Comparison of ENCODE assay signal across 22 mouse cellular contexts in the genomic region with DNA sequence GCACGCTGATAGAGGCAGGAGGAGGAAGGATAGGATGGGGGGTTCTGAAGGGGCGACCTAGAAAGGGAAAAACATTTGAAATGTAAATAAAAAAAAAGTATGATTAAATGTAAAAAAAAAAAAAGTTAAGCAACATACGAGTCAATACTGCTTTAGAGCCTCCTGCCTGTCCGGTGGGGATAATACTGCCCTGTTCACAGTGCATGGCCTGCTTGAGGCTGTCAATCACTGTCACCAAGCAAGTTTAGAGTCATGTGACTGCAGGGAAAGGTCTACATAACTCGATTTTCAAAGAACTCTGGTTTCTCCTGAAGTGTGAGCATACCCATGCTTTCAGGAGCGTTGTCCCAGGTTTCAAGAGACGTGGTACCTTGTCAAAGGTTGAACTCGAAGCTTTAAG. TPM values are rescaled to one million over a fixed set of nuclear protein-coding genes. Genes with fewer than 3 reads are reported as not detected.
DNase-seq lines count a peak whose midpoint lies in the region; ATAC-seq and TF ChIP-seq lines count a peak whose summit lies in the region.
"Had no signal": no experiment of that assay in that cellular context is flagged by ENCODE, and none has a peak within 500 bp of the region (broad histone marks: within the 10 kb centered on the region; RNA-seq: fewer than 3 reads in every experiment).

No protein-coding gene starts in this region.

- H3K27ac ChIP-seq in forebrain, embryonic 10.5 days: 0 out of 2 replicates have a peak overlapping the region, but pooled peaks have one; percentile 20
- no peak overlapping the region for H3K27ac ChIP-seq in forebrain, embryonic 11.5 days (ENCODE audit: low read depth, low read length)
- peak overlapping the region; percentile 55 for H3K27ac ChIP-seq in heart, embryonic 15.5 days
- H3K27ac ChIP-seq in midbrain, embryonic 12.5 days (replicated peaks): no peak overlapping the region
- no peak overlapping the region for H3K27ac ChIP-seq in midbrain, embryonic 11.5 days (ENCODE audit: low read depth, low read length)
- peak overlapping the region; percentile 35; the same call in 1 of the 2 replicates for H3K27ac ChIP-seq in limb, embryonic 14.5 days (replicated peaks; ENCODE audit: low read depth, low read length)
- H3K27ac ChIP-seq: embryonic facial prominence, embryonic 15.5 days; liver, embryonic 13.5 days; macrophage; midbrain, embryonic 10.5 days had no signal

- H3K9me3 ChIP-seq in forebrain, embryonic 10.5 days: no peaks in the 10 kb centered on the region
- no peaks in the 10 kb centered on the region for H3K9me3 ChIP-seq in forebrain, embryonic 11.5 days (ENCODE audit: control insufficient read depth, low read length)
- H3K9me3 ChIP-seq in heart, embryonic 15.5 days (replicated peaks): no peaks in the 10 kb centered on the region
- H3K9me3 ChIP-seq in midbrain, embryonic 12.5 days: no peaks in the 10 kb centered on the region
- no peaks in the 10 kb centered on the region for H3K9me3 ChIP-seq in midbrain, embryonic 11.5 days (ENCODE audit: control insufficient read depth, low read length)
- H3K9me3 ChIP-seq in limb, embryonic 14.5 days (ENCODE audit: control insufficient read depth, low read length): no peaks in the 10 kb centered on the region
- H3K9me3 ChIP-seq: embryonic facial prominence, embryonic 15.5 days; forebrain, embryonic 13.5 days; liver, embryonic 13.5 days; midbrain, embryonic 10.5 days had no signal

- no peak overlapping the region for H3K4me2 ChIP-seq in forebrain, embryonic 11.5 days (ENCODE audit: low read depth, low read length, severe bottlenecking)
- 0 out of 2 replicates have a peak overlapping the region, but pooled peaks have one; percentile 12 for H3K4me2 ChIP-seq in heart, embryonic 15.5 days
- H3K4me2 ChIP-seq in midbrain, embryonic 12.5 days (replicated peaks): no peak overlapping the region
- no peak overlapping the region for H3K4me2 ChIP-seq in midbrain, embryonic 11.5 days
- no peak overlapping the region for H3K4me2 ChIP-seq in limb, embryonic 14.5 days (replicated peaks; ENCODE audit: low read depth, low read length, severe bottlenecking)
- H3K4me2 ChIP-seq: embryonic facial prominence, embryonic 15.5 days; forebrain, embryonic 13.5 days; liver, embryonic 13.5 days had no signal

- no peak for DNase-seq in forebrain, embryonic 10.5 days (ENCODE audit: extremely low spot score, low spot score)
- DNase-seq in forebrain, embryonic 11.5 days (ENCODE audit: low spot score): no peak
- no peak for DNase-seq in heart, adult 18-20 months
- DNase-seq in midbrain, embryonic 11.5 days (ENCODE audit: low spot score, missing footprints): no peak
- DNase-seq in limb, embryonic 14.5 days (ENCODE audit: low spot score): no peak
- DNase-seq: adrenal gland, adult 8-10 months; cerebellum, postnatal 10 days; gastrocnemius, postnatal 10 days; kidney, adult 8-10 months; kidney, postnatal 14 days; liver, embryonic 13.5 days; right cerebral cortex, postnatal 25 days; thymus, postnatal 36 days had no signal

- ATAC-seq in forebrain, embryonic 11.5 days (replicated peaks; ENCODE audit: low FRiP score): no peak
- ATAC-seq in heart, embryonic 15.5 days (replicated peaks; ENCODE audit: insufficient number of reproducible peaks, insufficient read depth, low FRiP score, low read depth): no peak
- 0 out of 2 replicates have a peak, but pooled peaks have one; percentile 61 for ATAC-seq in midbrain, embryonic 12.5 days (ENCODE audit: low FRiP score, low read depth)
- ATAC-seq in midbrain, embryonic 11.5 days (ENCODE audit: low FRiP score): no peak
- peak; percentile 16; the same call in 1 of the 2 replicates for ATAC-seq in limb, embryonic 14.5 days (ENCODE audit: low FRiP score, low read depth)
- no peak for ATAC-seq in erythroid progenitor cell, adult 5-6 weeks (replicated peaks; ENCODE audit: low FRiP score, poor library complexity, severe bottlenecking)
- ATAC-seq: CD4-positive, CD25-positive, alpha-beta regulatory T cell, adult 4 months; forebrain, embryonic 13.5 days; Patski had no signal

- H3K4me3 ChIP-seq in forebrain, embryonic 10.5 days: no peak overlapping the region
- no peak overlapping the region for H3K4me3 ChIP-seq in forebrain, embryonic 11.5 days (ENCODE audit: low read depth, low read length)
- H3K4me3 ChIP-seq in heart, embryonic 15.5 days: no peak overlapping the region
- no peak overlapping the region for H3K4me3 ChIP-seq in midbrain, embryonic 12.5 days
- H3K4me3 ChIP-seq in midbrain, embryonic 11.5 days (ENCODE audit: low read depth, low read length): no peak overlapping the region
- H3K4me3 ChIP-seq in limb, embryonic 14.5 days (replicated peaks; ENCODE audit: low read length): no peak overlapping the region
- H3K4me3 ChIP-seq: embryonic facial prominence, embryonic 15.5 days; forebrain, embryonic 13.5 days; liver, embryonic 13.5 days; midbrain, embryonic 10.5 days had no signal

- peaks cover 19% of the 10 kb centered on the region; the same call in 1 of the 2 replicates for H3K27me3 ChIP-seq in forebrain, embryonic 10.5 days (ENCODE audit: poor library complexity, severe bottlenecking)
- no peaks in the 10 kb centered on the region for H3K27me3 ChIP-seq in forebrain, embryonic 11.5 days (ENCODE audit: control insufficient read depth, insufficient read depth, low read length)
- no peaks in the 10 kb centered on the region for H3K27me3 ChIP-seq in heart, embryonic 15.5 days
- peaks cover 71% of the 10 kb centered on the region for H3K27me3 ChIP-seq in midbrain, embryonic 12.5 days
- H3K27me3 ChIP-seq in midbrain, embryonic 11.5 days (ENCODE audit: control insufficient read depth, insufficient read depth, low read length): peaks cover 26% of the 10 kb centered on the region
- no peaks in the 10 kb centered on the region for H3K27me3 ChIP-seq in limb, embryonic 14.5 days (ENCODE audit: control insufficient read depth, insufficient read depth, low read length)
- H3K27me3 ChIP-seq: embryonic facial prominence, embryonic 15.5 days; forebrain, embryonic 13.5 days; liver, embryonic 13.5 days; Patski had no signal

- H3K9ac ChIP-seq in forebrain, embryonic 11.5 days (ENCODE audit: low read length): no peak overlapping the region
- H3K9ac ChIP-seq in heart, embryonic 15.5 days: no peak overlapping the region
- no peak overlapping the region for H3K9ac ChIP-seq in midbrain, embryonic 12.5 days (replicated peaks)
- no peak overlapping the region for H3K9ac ChIP-seq in midbrain, embryonic 11.5 days (ENCODE audit: low read length)
- H3K9ac ChIP-seq in limb, embryonic 14.5 days (ENCODE audit: low read depth, low read length, severe bottlenecking): no peak overlapping the region
- H3K9ac ChIP-seq: embryonic facial prominence, embryonic 15.5 days; forebrain, embryonic 13.5 days; liver, embryonic 13.5 days had no signal

- 68% methylated on average over 8 of the region's 8 CpGs for WGBS in forebrain, embryonic 10.5 days
- WGBS in forebrain, embryonic 11.5 days: 55% methylated on average over 8 of the region's 8 CpGs
- WGBS in heart, embryonic 15.5 days: 53% methylated on average over 8 of the region's 8 CpGs
- 62% methylated on average over 8 of the region's 8 CpGs for WGBS in midbrain, embryonic 12.5 days
- 56% methylated on average over 8 of the region's 8 CpGs for WGBS in midbrain, embryonic 11.5 days
- 49% methylated on average over 8 of the region's 8 CpGs for WGBS in limb, embryonic 14.5 days

- no peak for TF ChIP-seq POLR2A in limb, embryonic 14.5 days (IDR thresholded peaks at IDR 0.05; ENCODE audit: borderline replicate concordance, extremely low read depth, insufficient read depth, insufficient read length)

- H3K4me1 ChIP-seq in forebrain, embryonic 10.5 days: peaks cover 63% of the 10 kb centered on the region
- peaks cover 11% of the 10 kb centered on the region; the same call in 1 of the 2 replicates for H3K4me1 ChIP-seq in forebrain, embryonic 11.5 days (replicated peaks; ENCODE audit: control insufficient read depth, insufficient read depth, low read length)
- peaks cover 20% of the 10 kb centered on the region for H3K4me1 ChIP-seq in heart, embryonic 15.5 days (replicated peaks)
- peaks cover 26% of the 10 kb centered on the region for H3K4me1 ChIP-seq in midbrain, embryonic 12.5 days
- peaks cover 22% of the 10 kb centered on the region for H3K4me1 ChIP-seq in midbrain, embryonic 11.5 days (ENCODE audit: control insufficient read depth, insufficient read depth, low read length)
- peaks cover 15% of the 10 kb centered on the region for H3K4me1 ChIP-seq in limb, embryonic 14.5 days (ENCODE audit: control insufficient read depth, insufficient read depth, low read length)

- H3K36me3 ChIP-seq in forebrain, embryonic 10.5 days (replicated peaks): 0 out of 2 replicates have a peak, but pooled peaks cover 2% of the 10 kb centered on the region
- no peaks in the 10 kb centered on the region for H3K36me3 ChIP-seq in forebrain, embryonic 11.5 days (ENCODE audit: control insufficient read depth, insufficient read depth, low read length)
- no peaks in the 10 kb centered on the region for H3K36me3 ChIP-seq in heart, embryonic 15.5 days
- H3K36me3 ChIP-seq in midbrain, embryonic 12.5 days: no peaks in the 10 kb centered on the region
- no peaks in the 10 kb centered on the region for H3K36me3 ChIP-seq in midbrain, embryonic 11.5 days (ENCODE audit: control insufficient read depth, insufficient read depth, low read length)
- no peaks in the 10 kb centered on the region for H3K36me3 ChIP-seq in limb, embryonic 14.5 days (ENCODE audit: control insufficient read depth, insufficient read depth, low read length)
- H3K36me3 ChIP-seq: embryonic facial prominence, embryonic 15.5 days; liver, embryonic 13.5 days; midbrain, embryonic 10.5 days had no signal

RNA-seq across cellular contexts. Expression of gene Tiam1, which starts 15.2 kb away (rescaled TPM):
- polyA plus RNA-seq in forebrain, embryonic 10.5 days (2016; fragmentation: Nextera tagmentation; extraction: Ambion mirVana): 18.4 and 21.4 TPM in 2 replicates
- polyA plus RNA-seq in forebrain, embryonic 11.5 days (2014; fragmentation: Nextera tagmentation; extraction: Ambion mirVana): 22.7 and 30.4 TPM in 2 replicates
- 7.6 and 8.1 TPM in 2 replicates for polyA plus RNA-seq in heart, embryonic 15.5 days (2015; fragmentation: Nextera tagmentation; extraction: Ambion mirVana)
- 1 to 10 TPM; 8.1 to 8.5 TPM for total RNA-seq in heart, adult 18-20 months (2021)
- polyA plus RNA-seq in midbrain, embryonic 12.5 days (2016; fragmentation: Nextera tagmentation; extraction: Ambion mirVana): 21.7 and 23.8 TPM in 2 replicates
- 14.2 and 16.9 TPM in 2 replicates for polyA plus RNA-seq in midbrain, embryonic 11.5 days (2014; fragmentation: Nextera tagmentation; extraction: Ambion mirVana)
- polyA plus RNA-seq in limb, embryonic 14.5 days (2012; rRNA removed): 19.1 and 22.4 TPM in 2 replicates
- polyA plus RNA-seq in limb, embryonic 14.5 days (2014; fragmentation: Nextera tagmentation; extraction: Ambion mirVana): 54.9 and 57.2 TPM in 2 replicates
- 7.5 and 10.1 TPM in 2 replicates for total RNA-seq in erythroid progenitor cell, adult 5-6 weeks (2015; ENCODE audit: low replicate concordance)
- 9.6 and 28.4 TPM in 2 replicates for total RNA-seq in erythroid progenitor cell, adult 5-6 weeks (2017; ENCODE audit: low replicate concordance)

Comparison
In these comparisons a context has a peak if more than half of its experiments do, and no peak if none do; other contexts are left out.
1. H3K27ac ChIP-seq: peak in forebrain, embryonic 10.5 days (single experiment), heart, embryonic 15.5 days (single experiment) and limb, embryonic 14.5 days (single experiment); none in forebrain, embryonic 11.5 days (single experiment), midbrain, embryonic 12.5 days (single experiment) and midbrain, embryonic 11.5 days (single experiment).
2. ATAC-seq: peak in midbrain, embryonic 12.5 days (single experiment) and limb, embryonic 14.5 days (single experiment); none in forebrain, embryonic 11.5 days (single experiment), heart, embryonic 15.5 days (single experiment), midbrain, embryonic 11.5 days (single experiment) and erythroid progenitor cell, adult 5-6 weeks (single experiment).